Mouse (Mus musculus) E14TG2a.4 (cell line): ENCODE measurements at regions not wholly inside any gene's neighbourhood (a gene's known extent, or its start where the extent isn't known, plus 50 kb on each side); places are given as distances from the start of the nearest gene placed in this dataset.
A peak's percentile ranks its signal among the peaks of the same experiment; 100 is the strongest.

Source experiments
- H3K27me3 ChIP-seq: 2 replicates; pipeline ENCODE4 v1.6.1; 2014; ENCODE audit warnings: low read length, control low read depth; ENCODE audit not compliant: insufficient read depth
- H3K36me3 ChIP-seq: 2 replicates; pipeline ENCODE4 v1.6.1; 2014; ENCODE audit warnings: low read length, control low read depth; ENCODE audit not compliant: insufficient read depth
- H3K4me1 ChIP-seq: replicated peaks from 2 replicates; pipeline ENCODE4 v1.6.1; 2014; ENCODE audit warnings: low read depth, low read length, control low read depth
- H3K4me3 ChIP-seq: replicated peaks from 2 replicates; pipeline ENCODE4 v1.5.1; 2014; ENCODE audit warnings: mild to moderate bottlenecking, low read length
- H3K9me3 ChIP-seq: 2 replicates; pipeline ENCODE4 v1.6.1; 2014; ENCODE audit warnings: low read length, control low read depth
- CTCF ChIP-seq: conservative IDR thresholded peaks from 2 replicates; pipeline ENCODE4 v1.5.1; 2014; ENCODE audit warnings: low read length
- NANOG ChIP-seq: IDR thresholded peaks from 2 replicates; pipeline ENCODE4 v1.6.1; 2014; ENCODE audit warnings: borderline replicate concordance, low read length, mixed read lengths
- POU5F1 ChIP-seq: IDR thresholded peaks from 2 replicates; pipeline ENCODE4 v1.6.1; 2014; ENCODE audit warnings: low read length, borderline replicate concordance

- TF ChIP-seq POU5F1 = no peak
- no peak for TF ChIP-seq CTCF
- no peak for TF ChIP-seq NANOG
- Histone ChIP-seq H3K4me3 (no peak overlapping the region), H3K36me3 (no peaks in the 10 kb centered on the region), H3K27me3 (no peaks in the 10 kb centered on the region), H3K9me3 (no peaks in the 10 kb centered on the region), H3K4me1 (peaks cover 7% of the 10 kb centered on the region; the same call in 1 of the 2 replicates)
These were observed 469.9 kb upstream of the Tenm3 start for GRCm38 (mm10) chr8:49313483-49314278.

- Histone ChIP-seq H3K4me3 (no peak overlapping the region), H3K9me3 (no peaks in the 10 kb centered on the region), H3K4me1 (peaks cover 7% of the 10 kb centered on the region; the same call in 1 of the 2 replicates), H3K27me3 (no peaks in the 10 kb centered on the region), H3K36me3 (no peaks in the 10 kb centered on the region)
- TF ChIP-seq POU5F1 (no peak), NANOG (peak; percentile 69), CTCF (no peak)
These were observed 469.1 kb upstream of the Tenm3 start for GRCm38 (mm10) chr8:49312816-49313215.

DNA sequence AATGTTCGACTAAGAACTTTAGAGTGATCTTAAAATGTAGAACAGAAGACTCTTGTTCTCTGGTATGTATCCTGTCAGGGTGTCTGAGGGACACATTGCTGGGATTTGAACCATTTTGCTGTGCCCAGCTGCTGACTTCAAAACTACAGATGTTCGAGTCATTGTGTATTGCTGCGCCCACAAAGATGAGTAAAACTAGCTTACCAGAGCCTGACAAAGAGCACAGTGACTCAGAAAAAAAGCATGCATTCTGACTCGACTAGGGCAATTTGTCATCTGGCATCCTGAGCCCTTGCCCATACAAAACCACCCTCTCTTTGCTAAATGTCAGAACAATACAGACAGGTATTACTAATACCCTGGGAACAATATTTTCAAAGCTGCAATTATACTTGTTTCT lies 438.6 kb upstream of the Tenm3 start:
- TF ChIP-seq NANOG = no peak
- Histone ChIP-seq H3K4me3 (no peak overlapping the region), H3K9me3 (no peaks in the 10 kb centered on the region), H3K4me1 (no peaks in the 10 kb centered on the region), H3K36me3 (no peaks in the 10 kb centered on the region), H3K27me3 (no peaks in the 10 kb centered on the region)

GRCm38 (mm10) chr8:49281254-49281653 lies 437.5 kb upstream of the Tenm3 start:
- TF ChIP-seq NANOG (no peak), POU5F1 (no peak), CTCF (no peak)
- no peaks in the 10 kb centered on the region for H3K4me1 ChIP-seq
- H3K9me3 ChIP-seq = no peaks in the 10 kb centered on the region
- H3K27me3 ChIP-seq = no peaks in the 10 kb centered on the region
- no peaks in the 10 kb centered on the region for H3K36me3 ChIP-seq
- H3K4me3 ChIP-seq = no peak overlapping the region

GRCm38 (mm10) chr8:49274031-49274430 lies 430.3 kb upstream of the Tenm3 start:
- Histone ChIP-seq H3K4me1 (no peaks in the 10 kb centered on the region), H3K36me3 (no peaks in the 10 kb centered on the region), H3K4me3 (no peak overlapping the region), H3K27me3 (no peaks in the 10 kb centered on the region), H3K9me3 (no peaks in the 10 kb centered on the region)
- TF ChIP-seq POU5F1 = no peak
- no peak for TF ChIP-seq NANOG
- no peak for TF ChIP-seq CTCF

GRCm38 (mm10) chr8:49273109-49273508 lies 429.4 kb upstream of the Tenm3 start:
- H3K4me1 ChIP-seq = no peaks in the 10 kb centered on the region
- no peak overlapping the region for H3K4me3 ChIP-seq
- H3K36me3 ChIP-seq = no peaks in the 10 kb centered on the region
- no peaks in the 10 kb centered on the region for H3K9me3 ChIP-seq
- no peaks in the 10 kb centered on the region for H3K27me3 ChIP-seq
- TF ChIP-seq POU5F1 (no peak), CTCF (no peak), NANOG (no peak)

- no peak for TF ChIP-seq POU5F1
- no peak for TF ChIP-seq NANOG
- no peak for TF ChIP-seq CTCF
- H3K4me1 ChIP-seq = no peaks in the 10 kb centered on the region
- no peaks in the 10 kb centered on the region for H3K9me3 ChIP-seq
- H3K27me3 ChIP-seq = no peaks in the 10 kb centered on the region
- H3K36me3 ChIP-seq = no peaks in the 10 kb centered on the region
- no peak overlapping the region for H3K4me3 ChIP-seq
These were observed 419.7 kb upstream of the Tenm3 start for GRCm38 (mm10) chr8:49263416-49263815.

DNA sequence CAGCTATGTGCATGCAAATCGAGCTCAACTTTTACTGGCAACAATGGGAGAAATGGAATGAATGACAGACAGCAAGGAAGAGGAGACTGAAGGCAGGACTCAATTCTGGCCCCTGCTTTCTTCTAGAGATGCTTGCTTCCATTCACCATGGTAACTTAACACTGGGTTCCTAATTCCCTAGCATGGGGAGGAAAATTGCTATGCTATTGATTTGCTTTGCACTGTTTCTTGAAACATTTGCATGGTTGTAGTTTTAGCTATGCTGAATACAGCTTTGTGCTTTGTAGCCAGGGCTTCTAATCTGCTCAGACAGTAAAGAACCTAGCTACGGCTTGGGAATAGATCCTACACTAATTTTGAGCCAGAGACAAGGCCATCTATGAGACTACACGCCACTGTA lies 419.0 kb upstream of the Tenm3 start:
- TF ChIP-seq CTCF (no peak), NANOG (no peak), POU5F1 (no peak)
- no peaks in the 10 kb centered on the region for H3K36me3 ChIP-seq
- H3K4me1 ChIP-seq = no peaks in the 10 kb centered on the region
- no peaks in the 10 kb centered on the region for H3K9me3 ChIP-seq
- H3K4me3 ChIP-seq = no peak overlapping the region
- H3K27me3 ChIP-seq = no peaks in the 10 kb centered on the region

DNA sequence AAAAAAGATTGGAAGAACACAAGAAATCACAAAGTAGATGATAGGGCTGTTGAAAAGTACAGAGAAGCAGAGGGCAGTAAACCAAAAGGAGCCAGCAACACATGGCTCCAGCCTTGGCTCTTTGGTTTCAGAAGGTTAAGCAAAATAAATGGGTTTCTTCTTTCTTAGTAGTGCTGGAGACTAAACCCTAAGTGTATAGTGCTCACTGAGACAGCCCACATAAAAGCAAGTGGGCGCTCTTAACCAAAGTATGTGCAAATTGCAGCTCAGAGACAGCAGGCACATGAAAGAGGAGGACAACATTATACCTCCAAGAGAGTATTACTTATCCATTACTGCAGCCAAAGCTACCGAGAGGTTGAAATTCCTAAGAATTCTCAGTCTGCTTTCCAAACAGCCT lies 412.2 kb upstream of the Tenm3 start:
- H3K9me3 ChIP-seq = no peaks in the 10 kb centered on the region
- no peaks in the 10 kb centered on the region for H3K4me1 ChIP-seq
- H3K27me3 ChIP-seq = no peaks in the 10 kb centered on the region
- H3K36me3 ChIP-seq = no peaks in the 10 kb centered on the region
- no peak overlapping the region for H3K4me3 ChIP-seq
- TF ChIP-seq NANOG (no peak), CTCF (no peak), POU5F1 (no peak)
